Mouse (Mus musculus) testis, adult 10 weeks (tissue): Measurements from ENCODE around the gene Arpc5l. TPM values are rescaled to one million over a fixed set of nuclear protein-coding genes. Genes with fewer than 3 reads are reported as not detected.

ENCODE experiments used
- polyA plus RNA-seq: library from polyadenylated mRNA; stranded (reverse); fragments of 350-450 nt; fragmentation: Illumina TruSeq; extraction: RNeasy Lipid Tissue Mini Kit (QIAGEN cat#74804); gene quantifications from one replicate; pipeline ENCODE4 v1.2.3, GENCODE M21; 2014; ENCODE audit warnings: low read depth, low replicate concordance

Gene Arpc5l
- polyA plus RNA-seq, result 272 TPM

GRCm38 (mm10) chr2:39004880-39005435, at the start of gene Arpc5l:
Arpc5l (plus strand) TSS chr2:39005348.

GRCm38 (mm10) chr2:38997386-38998374, 7.5 kb upstream of the Arpc5l start, which contains the start of gene Wdr38:
Wdr38 (plus strand) TSS chr2:38997476.

GRCm38 (mm10) chr2:39005574-39006079, 479 bp downstream of the Arpc5l start, which contains the start of gene Rpl35:
Rpl35 (minus strand) TSS chr2:39005624.

Other genes starting within 250 kb of the Arpc5l start
- gene Nr6a1, start 77.7 kb upstream of the Arpc5l start, polyA plus RNA-seq, result 82.1 TPM
- 0.84 TPM for gene Olfml2a, start 73.4 kb upstream of the Arpc5l start, polyA plus RNA-seq
- gene Wdr38, start 7.9 kb upstream of the Arpc5l start, polyA plus RNA-seq, result 4.4 TPM
- 39.2 TPM for gene Rpl35, start 276 bp downstream of the Arpc5l start, polyA plus RNA-seq
- gene Golga1, start 60.2 kb downstream of the Arpc5l start, polyA plus RNA-seq, result 47.2 TPM
- gene Scai, start 185.4 kb downstream of the Arpc5l start, polyA plus RNA-seq, result 32.0 TPM
- 151 TPM for gene Ppp6c, start 221.1 kb downstream of the Arpc5l start, polyA plus RNA-seq